Mouse (Mus musculus) hindbrain, embryonic 15.5 days (tissue): ENCODE data around the gene Dram2. TPM values are rescaled to one million over a fixed set of nuclear protein-coding genes. Genes with fewer than 3 reads are reported as not detected.
"Not testable (repeated sequence)": the region's sequence is repeated elsewhere in the genome, so short reads cannot be mapped to it uniquely, and the experiment has no call there.

Source experiments
- ATAC-seq: fragments of 200-750 bp; cut with Nextera tagmentation; 2 replicates; pipeline ENCODE4 v1.8.0; 2017; ENCODE audit warnings: low read depth, moderate number of reproducible peaks, moderate TSS enrichment; ENCODE audit not compliant: low FRiP score
- H3K27ac ChIP-seq: fragments of 300-500 bp; sonication (generic); replicated peaks from 2 replicates; pipeline ENCODE4 v1.5.1; 2015; ENCODE audit warnings: mild to moderate bottlenecking, inconsistent platforms
- H3K27me3 ChIP-seq: fragments of 300-500 bp; sonication (generic); 2 replicates; pipeline ENCODE4 v1.6.1; 2015; ENCODE audit warnings: control low read depth, inconsistent platforms
- H3K36me3 ChIP-seq: fragments of 300-500 bp; sonication (generic); 2 replicates; pipeline ENCODE4 v1.6.1; 2015; ENCODE audit warnings: control low read depth, inconsistent platforms
- H3K4me1 ChIP-seq: fragments of 300-500 bp; sonication (generic); replicated peaks from 2 replicates; pipeline ENCODE4 v1.6.1; 2015; ENCODE audit warnings: control low read depth, inconsistent platforms
- H3K4me2 ChIP-seq: fragments of 300-500 bp; sonication (generic); 2 replicates; pipeline ENCODE4 v1.6.1; 2015; ENCODE audit warnings: moderate library complexity, mild to moderate bottlenecking, inconsistent platforms
- H3K4me3 ChIP-seq: fragments of 300-500 bp; sonication (generic); 2 replicates; pipeline ENCODE4 v1.5.1; 2015; ENCODE audit warnings: mild to moderate bottlenecking, inconsistent platforms
- H3K9ac ChIP-seq: fragments of 300-500 bp; sonication (generic); 2 replicates; pipeline ENCODE4 v1.6.1; 2015; ENCODE audit warnings: inconsistent platforms
- H3K9me3 ChIP-seq: fragments of 300-500 bp; sonication (generic); 2 replicates; pipeline ENCODE4 v1.6.1; 2016; ENCODE audit warnings: control low read depth, inconsistent platforms
- WGBS: fragments of 180-500 bp; shearing (Covaris S2); methylation state at CpG from one replicate; pipeline ENCODE4 v1.1.7; 2015; 5-methylcytosine and 5-hydroxymethylcytosine counted together
- polyA plus RNA-seq: library from polyadenylated mRNA; unstranded; fragments of >200 nt; fragmentation: Nextera tagmentation; extraction: Ambion mirVana; gene quantifications from 2 replicates; pipeline ENCODE4 v1.2.1, GENCODE M21; 2015

The Dram2 gene
- polyA plus RNA-seq, 1 experiment from 2014 or later = 63.6 TPM

GRCm38 (mm10) chr3:106553411-106553810 lies 5.8 kb downstream of the Dram2 start:
- Histone ChIP-seq H3K4me1 (peaks cover 15% of the 10 kb centered on the region), H3K36me3 (peaks cover 30% of the 10 kb centered on the region), H3K9me3 (no peaks in the 10 kb centered on the region), H3K4me3 (no peak overlapping the region), H3K9ac (no peak overlapping the region), H3K27me3 (no peaks in the 10 kb centered on the region), H3K4me2 (no peak overlapping the region), H3K27ac (no peak overlapping the region)
- no peak for ATAC-seq
- 94% methylated on average over 5 of the region's 5 CpGs for WGBS

- no peaks in the 10 kb centered on the region for H3K27me3 ChIP-seq
- ATAC-seq = no peak
- H3K36me3 ChIP-seq = peaks cover 36% of the 10 kb centered on the region
- no peaks in the 10 kb centered on the region; the same call in none of the 2 replicates for H3K4me1 ChIP-seq
- no peaks in the 10 kb centered on the region for H3K9me3 ChIP-seq
- no peak overlapping the region for H3K27ac ChIP-seq
- no peak overlapping the region for H3K4me2 ChIP-seq
- H3K9ac ChIP-seq = no peak overlapping the region
- H3K4me3 ChIP-seq = no peak overlapping the region
- 94% methylated on average over 3 of the region's 3 CpGs for WGBS
Observed at GRCm38 (mm10) chr3:106555743-106556250, 8.2 kb downstream of the Dram2 start.

GRCm38 (mm10) chr3:106558271-106558670 lies 10.7 kb downstream of the Dram2 start:
- no peak overlapping the region for H3K4me3 ChIP-seq
- H3K27me3 ChIP-seq = no peaks in the 10 kb centered on the region
- no peak for ATAC-seq
- no peaks in the 10 kb centered on the region for H3K4me1 ChIP-seq
- no peaks in the 10 kb centered on the region for H3K9me3 ChIP-seq
- no peak overlapping the region for H3K9ac ChIP-seq
- no peak overlapping the region for H3K4me2 ChIP-seq
- peaks cover 38% of the 10 kb centered on the region for H3K36me3 ChIP-seq
- H3K27ac ChIP-seq = no peak overlapping the region

- H3K9me3 ChIP-seq = no peaks in the 10 kb centered on the region
- 91% methylated on average over 3 of the region's 3 CpGs for WGBS
- no peaks in the 10 kb centered on the region for H3K27me3 ChIP-seq
- H3K9ac ChIP-seq = no peak overlapping the region
- no peak for ATAC-seq
- no peak overlapping the region for H3K4me2 ChIP-seq
- H3K36me3 ChIP-seq = peaks cover 20% of the 10 kb centered on the region
- H3K4me3 ChIP-seq = no peak overlapping the region
- H3K4me1 ChIP-seq = no peaks in the 10 kb centered on the region
- no peak overlapping the region for H3K27ac ChIP-seq
Observed at GRCm38 (mm10) chr3:106565876-106566275, 18.3 kb downstream of the Dram2 start.

- no peak overlapping the region for H3K27ac ChIP-seq
- H3K4me3 ChIP-seq = no peak overlapping the region
- no peaks in the 10 kb centered on the region for H3K9me3 ChIP-seq
- no peak overlapping the region for H3K9ac ChIP-seq
- H3K4me1 ChIP-seq = no peaks in the 10 kb centered on the region
- WGBS = 92% methylated on average over 3 of the region's 3 CpGs
- ATAC-seq = no peak
- H3K27me3 ChIP-seq = no peaks in the 10 kb centered on the region
- no peak overlapping the region for H3K4me2 ChIP-seq
- peaks cover 23% of the 10 kb centered on the region for H3K36me3 ChIP-seq
Observed at GRCm38 (mm10) chr3:106573191-106573590, 25.6 kb downstream of the Dram2 start.

- Histone ChIP-seq H3K27me3 (no peaks in the 10 kb centered on the region), H3K36me3 (peaks cover 3% of the 10 kb centered on the region; the same call in 1 of the 2 replicates), H3K4me3 (no peak overlapping the region), H3K4me2 (no peak overlapping the region), H3K9ac (no peak overlapping the region), H3K4me1 (no peaks in the 10 kb centered on the region), H3K27ac (no peak overlapping the region), H3K9me3 (no peaks in the 10 kb centered on the region)
- ATAC-seq = no peak
- WGBS = 100% methylated on average over 2 of the region's 2 CpGs
Observed at GRCm38 (mm10) chr3:106579296-106579695, 31.7 kb downstream of the Dram2 start.

GRCm38 (mm10) chr3:106593631-106594030 lies 46.0 kb downstream of the Dram2 start:
- not testable (repeated sequence) for H3K27me3 ChIP-seq, H3K4me3 ChIP-seq, H3K36me3 ChIP-seq, H3K9me3 ChIP-seq, H3K4me2 ChIP-seq, H3K27ac ChIP-seq, H3K4me1 ChIP-seq, H3K9ac ChIP-seq, ATAC-seq
- WGBS = 82% methylated on average over 4 of the region's 4 CpGs

GRCm38 (mm10) chr3:106618103-106618502 lies 70.5 kb downstream of the Dram2 start:
- 75% methylated on average over 1 of the region's 1 CpGs for WGBS
- H3K27ac ChIP-seq = no peak overlapping the region
- H3K4me2 ChIP-seq = no peak overlapping the region
- no peak overlapping the region for H3K4me3 ChIP-seq
- H3K36me3 ChIP-seq = no peaks in the 10 kb centered on the region
- H3K27me3 ChIP-seq = no peaks in the 10 kb centered on the region
- no peaks in the 10 kb centered on the region for H3K9me3 ChIP-seq
- no peak overlapping the region for H3K9ac ChIP-seq
- ATAC-seq = no peak
- H3K4me1 ChIP-seq = no peaks in the 10 kb centered on the region

Other genes with a start within 250 kb of the Dram2 start
- not detected in 2 replicates for gene Chil6, start 141.6 kb upstream of the Dram2 start, polyA plus RNA-seq
- gene Dennd2d, start 65.4 kb upstream of the Dram2 start, polyA plus RNA-seq = 0.57 and 0.87 TPM in 2 replicates
- 46.2 TPM in 2 replicates for gene Cept1, start within 50 bp of the Dram2 start, polyA plus RNA-seq
- gene Lrif1, start 137.2 kb downstream of the Dram2 start, polyA plus RNA-seq = 16.9 and 17.5 TPM in 2 replicates
- 3.4 and 6.4 TPM in 2 replicates for gene Cd53, start 242.4 kb downstream of the Dram2 start, polyA plus RNA-seq